Mouse (Mus musculus): ENCODE data around the gene Mucl3.

The Mucl3 gene

DNA sequence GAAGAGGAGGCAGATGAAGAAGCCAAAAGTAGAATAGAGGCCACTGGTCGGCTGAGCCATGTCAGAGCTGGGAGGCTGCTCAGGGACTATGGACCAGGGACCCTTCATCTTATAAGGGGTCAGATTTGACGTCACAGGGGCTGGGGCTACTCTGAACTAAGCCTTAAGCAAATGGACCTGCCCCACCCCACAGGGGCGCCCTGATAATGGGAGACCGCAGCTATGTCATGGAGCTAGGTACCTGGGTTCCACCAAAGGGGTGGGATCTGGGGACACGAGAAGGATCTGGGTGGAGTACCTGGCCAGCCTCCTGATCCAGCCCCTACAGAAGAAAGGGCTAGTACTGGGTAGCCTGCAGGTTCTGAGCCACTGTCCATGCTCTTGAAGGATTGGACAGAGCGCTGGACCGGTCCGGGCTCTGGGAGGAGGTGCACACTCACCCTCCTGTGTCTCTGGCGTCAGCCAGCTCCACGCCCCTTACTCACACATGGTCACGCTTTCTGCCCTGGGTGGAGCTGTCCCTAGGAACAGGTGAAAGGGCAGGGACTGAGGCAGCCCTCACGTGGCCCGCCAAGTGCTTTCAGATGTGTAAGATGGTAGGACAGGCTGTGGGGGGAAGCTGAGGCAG lies at the start of gene Mucl3:
Mucl3 (minus strand) TSS at position 87 of the 628 bp plus-strand sequence.
- no peak for DNase-seq

DNA sequence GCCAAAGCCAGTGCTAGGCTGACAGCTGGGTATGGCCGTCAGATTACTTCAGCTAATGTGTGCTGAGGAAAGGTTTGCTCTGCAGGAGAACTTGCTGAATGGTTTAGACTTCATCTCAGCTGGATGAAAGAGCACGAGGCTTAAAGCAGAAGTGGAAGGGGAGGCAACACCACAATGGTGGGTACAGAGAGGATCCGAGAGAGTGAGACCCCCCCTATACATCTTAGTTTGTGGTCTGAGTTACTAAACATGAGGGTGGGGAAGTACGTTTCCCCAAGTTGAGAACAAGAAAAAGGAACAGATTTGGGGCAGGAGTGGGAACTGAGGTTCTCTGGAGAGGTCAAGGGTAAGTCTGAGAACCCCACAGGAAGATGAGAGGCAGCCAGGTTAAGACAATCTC lies 48.9 kb upstream of the Mucl3 start:
- no peak for DNase-seq

DNA sequence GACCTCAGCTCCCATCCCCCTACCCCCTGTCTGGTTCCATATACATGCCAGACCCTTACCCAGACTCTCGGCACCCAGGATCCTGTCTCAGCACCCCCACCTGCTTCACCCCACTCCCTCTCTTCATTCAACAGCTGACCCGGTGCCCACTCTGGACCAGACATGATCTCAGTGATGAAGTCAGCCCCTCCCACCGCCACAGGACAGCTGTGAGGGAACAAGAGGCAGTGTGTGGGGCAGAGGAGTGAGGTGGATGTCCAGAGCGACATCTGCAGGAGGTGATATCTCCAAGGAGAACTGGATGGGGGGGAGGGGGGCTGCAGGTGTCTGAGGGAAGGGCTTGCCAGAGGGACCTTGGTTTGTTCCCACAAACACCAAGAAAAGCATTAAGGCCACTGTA lies 48.3 kb upstream of the Mucl3 start:
- no peak for DNase-seq

DNA sequence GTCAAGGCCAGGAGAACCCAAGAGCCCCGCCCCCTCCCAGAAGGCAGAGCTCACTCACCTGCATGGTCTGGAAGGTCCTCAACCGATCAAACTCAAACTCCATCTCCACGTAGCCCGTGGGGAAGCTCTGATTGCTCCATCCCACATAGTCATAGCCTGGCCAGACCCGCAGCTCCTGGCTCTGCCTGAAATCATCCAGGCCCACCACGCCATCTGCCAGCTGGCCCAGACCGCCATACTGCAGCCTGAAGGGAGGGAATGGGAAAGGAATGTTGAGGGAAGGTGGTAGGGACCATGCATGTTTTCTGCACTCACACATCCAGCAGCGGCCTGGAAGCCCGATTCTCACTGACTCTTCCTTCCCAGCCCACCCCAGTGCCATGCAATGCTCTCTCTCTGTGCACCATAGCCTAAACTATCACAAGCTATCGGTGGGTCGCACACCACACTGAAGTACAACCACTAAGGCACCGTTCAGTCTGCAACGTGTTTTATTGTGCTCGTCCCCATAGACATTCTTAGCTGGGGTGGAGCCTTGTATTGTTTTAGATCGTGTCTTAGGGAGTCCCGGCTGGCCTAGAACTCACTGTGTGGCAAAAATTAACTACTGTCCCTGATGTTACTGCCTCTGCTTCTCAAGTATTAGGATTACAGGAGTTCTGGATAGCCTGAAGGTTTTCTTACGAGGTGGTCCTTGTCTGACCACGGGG lies 46.6 kb upstream of the Mucl3 start:
- no peak for DNase-seq

DNA sequence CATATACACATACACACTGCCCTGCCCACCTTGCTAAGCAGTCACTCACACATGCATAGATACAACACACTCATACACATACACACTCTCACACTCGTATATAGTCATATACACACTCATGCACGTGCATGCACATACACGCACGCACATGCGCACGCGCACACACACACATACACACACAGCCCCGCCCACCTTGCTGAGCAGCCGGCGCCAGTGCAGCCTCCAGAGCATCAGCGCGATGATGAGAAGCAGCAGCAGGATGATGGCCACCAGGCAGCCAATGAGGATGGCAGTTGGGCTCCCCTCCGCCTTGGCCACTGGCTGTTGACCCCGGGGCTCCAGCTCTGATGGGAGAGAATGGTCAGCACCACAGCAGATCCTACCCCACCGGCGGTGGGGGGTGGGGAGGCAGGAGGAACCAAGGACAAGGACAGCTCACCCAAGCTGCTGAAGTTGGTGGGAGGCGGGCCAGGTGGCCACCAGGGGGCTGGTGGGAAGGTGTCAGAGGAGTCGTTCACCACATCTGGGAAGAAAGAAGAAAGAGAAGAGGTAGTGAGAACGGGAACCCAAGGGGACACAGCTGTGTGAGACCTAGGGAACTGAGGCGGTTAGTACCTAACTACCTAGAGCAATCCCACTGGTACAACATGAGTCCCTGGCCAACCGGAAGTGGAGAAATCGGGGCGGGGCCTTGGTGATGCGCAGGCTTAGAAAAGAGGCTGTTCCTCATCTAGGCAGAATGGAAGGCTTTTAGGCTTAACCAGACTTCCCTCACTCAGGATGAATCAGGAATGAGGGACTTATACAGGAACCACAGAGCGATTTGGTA lies 45.1 kb upstream of the Mucl3 start:
- no peak for DNase-seq

DNA sequence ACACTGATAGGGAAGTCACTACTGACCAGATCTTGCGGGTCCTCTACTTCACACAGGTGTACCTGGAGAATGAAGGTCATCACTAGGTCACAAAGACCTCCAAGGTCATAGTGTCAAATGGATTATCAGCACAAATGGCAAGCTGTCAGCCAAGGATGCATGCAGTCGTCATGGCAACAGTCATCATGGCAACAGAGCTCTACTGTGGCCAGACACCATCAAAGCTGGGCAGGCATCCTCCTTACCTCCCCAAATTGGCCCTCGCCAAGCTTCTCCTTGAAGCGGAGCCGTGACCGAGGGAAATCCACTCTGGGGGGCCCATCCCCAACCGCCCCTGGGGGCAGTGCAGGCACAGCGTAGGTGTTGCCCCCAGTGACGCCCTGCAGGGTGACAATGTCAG lies 41.6 kb upstream of the Mucl3 start:
- DNase-seq = no peak

DNA sequence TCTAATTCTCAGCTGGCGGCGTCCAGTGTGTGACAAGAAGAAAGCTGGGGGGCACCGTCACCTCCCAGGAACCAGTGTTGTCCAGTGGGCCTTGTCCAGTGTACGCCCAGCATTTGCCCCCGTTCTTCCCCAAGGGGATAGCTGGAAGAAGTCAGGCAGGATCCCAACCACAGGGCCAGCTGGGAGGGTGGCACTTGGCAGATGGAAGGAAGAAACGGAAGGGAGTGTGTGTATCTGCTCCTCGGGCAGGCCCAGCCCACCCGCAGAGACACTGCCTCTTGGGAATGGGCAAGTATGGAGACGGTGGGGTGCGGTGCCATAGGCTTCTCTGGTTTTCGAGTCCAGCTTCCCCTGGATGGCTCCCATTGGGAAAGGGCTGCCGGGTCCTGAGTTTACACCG lies 38.5 kb upstream of the Mucl3 start:
- peak; percentile 87 for DNase-seq

DNA sequence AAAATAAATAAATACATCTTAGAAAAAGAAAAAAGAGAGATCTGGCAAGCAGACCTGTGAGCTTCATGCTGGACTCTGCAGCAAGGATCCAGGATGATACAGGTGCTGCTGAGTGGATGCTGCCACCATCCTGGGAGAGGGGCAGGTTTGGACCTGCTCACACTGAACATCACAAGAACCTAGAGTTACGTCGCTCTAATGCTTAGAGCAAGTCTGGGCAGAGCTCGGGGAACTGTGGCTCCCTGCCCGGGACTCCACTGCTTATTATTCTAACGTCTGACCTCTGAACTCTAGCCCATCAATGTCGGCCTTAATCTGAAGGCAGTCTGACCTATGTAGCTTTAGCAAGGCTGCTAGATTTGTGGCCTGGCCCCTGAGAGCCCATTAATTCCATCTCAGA lies 37.1 kb upstream of the Mucl3 start:
- peak; percentile 86 for DNase-seq

DNA sequence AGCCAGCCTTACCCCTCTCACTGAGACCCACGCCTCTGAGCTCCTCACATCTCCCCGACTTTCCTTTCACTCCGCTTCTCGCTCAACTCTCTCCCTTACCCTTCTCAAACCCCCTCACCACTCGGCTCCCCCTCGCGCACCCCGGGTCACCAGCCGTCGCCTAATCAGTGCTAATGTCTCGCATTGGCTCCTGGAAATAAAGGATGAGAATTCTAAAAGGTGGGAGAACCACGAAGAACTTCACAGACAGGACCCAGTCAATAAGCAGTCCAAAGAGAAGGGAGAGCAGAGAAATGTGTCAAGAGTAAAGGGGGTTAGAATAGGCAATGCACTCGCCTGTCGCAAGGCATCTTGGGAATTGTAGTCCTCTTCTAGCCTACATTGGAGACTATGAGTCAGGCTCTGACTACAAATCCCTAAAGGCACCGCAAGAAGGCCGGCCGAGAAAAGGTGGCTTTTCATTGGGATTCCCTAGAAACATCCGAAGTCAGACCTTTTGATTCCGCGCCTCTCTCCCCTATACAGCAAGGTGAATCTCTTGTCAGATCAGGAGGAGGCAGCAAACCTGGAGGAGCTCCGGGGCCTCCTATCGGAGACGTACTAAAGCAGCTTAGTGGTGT lies 30.0 kb upstream of the Mucl3 start, which contains the start of gene Gtf2h4:
Gtf2h4 (minus strand) TSS at position 324 of the 620 bp plus-strand sequence.
- peak; percentile 99 for DNase-seq

DNA sequence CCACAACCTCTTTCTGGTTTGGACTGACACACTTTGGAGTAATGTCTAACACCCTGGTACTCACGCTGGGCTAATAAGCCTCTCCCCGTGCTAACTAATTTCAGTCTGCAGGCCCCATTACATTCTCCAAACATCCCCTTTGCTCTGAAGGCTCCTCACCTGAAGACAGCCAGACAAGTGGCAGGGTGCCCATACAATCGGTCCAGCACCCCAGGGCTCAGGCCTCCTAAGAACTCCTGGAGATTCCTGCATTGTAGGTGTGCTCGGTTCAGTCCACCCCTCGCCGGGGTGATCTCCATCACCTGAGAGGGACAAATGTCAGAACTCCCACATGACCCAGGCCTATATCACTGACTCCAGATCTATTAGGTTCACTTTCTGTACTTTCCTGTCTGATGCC lies 29.0 kb upstream of the Mucl3 start:
- DNase-seq = no peak

DNA sequence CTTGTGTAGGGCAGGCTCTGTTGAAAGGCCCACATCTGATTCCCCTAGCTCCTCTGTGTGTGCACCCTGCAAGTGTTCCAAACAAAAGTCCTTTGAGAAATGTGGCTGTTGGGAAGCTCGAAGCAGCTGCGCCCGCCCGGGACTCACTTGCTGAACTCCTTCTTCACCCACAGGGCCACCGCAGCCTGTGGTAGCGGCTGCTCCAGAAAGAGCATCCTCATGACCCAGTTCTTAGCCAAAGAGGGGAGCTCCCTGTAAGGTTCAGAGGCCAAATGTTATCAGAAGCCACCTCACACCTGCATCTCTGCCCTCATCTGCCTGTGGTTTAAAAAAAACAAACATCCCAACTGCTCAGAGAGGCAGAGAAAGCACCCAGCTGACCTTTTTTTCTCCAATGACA lies 28.4 kb upstream of the Mucl3 start:
- DNase-seq = no peak

DNA sequence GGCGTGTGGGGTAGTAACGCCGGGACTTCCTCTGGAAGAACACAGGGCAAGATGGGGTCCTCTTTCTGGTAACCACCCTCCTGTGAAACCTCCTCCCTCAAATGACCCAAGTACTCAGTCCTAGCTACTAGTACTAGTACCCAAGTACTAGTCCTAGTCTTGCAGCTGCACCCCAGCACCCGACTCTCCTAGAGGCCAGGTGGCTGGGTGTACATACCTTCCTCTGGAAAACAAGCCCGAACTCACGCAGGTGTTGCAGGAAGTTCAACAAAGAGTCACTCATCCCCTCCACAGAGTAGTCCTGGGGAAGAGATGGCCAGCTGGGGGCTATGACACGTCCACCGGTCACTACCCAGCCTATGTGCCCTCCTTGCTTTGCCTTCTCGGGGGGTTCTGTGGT lies 26.2 kb upstream of the Mucl3 start:
- no peak for DNase-seq

DNA sequence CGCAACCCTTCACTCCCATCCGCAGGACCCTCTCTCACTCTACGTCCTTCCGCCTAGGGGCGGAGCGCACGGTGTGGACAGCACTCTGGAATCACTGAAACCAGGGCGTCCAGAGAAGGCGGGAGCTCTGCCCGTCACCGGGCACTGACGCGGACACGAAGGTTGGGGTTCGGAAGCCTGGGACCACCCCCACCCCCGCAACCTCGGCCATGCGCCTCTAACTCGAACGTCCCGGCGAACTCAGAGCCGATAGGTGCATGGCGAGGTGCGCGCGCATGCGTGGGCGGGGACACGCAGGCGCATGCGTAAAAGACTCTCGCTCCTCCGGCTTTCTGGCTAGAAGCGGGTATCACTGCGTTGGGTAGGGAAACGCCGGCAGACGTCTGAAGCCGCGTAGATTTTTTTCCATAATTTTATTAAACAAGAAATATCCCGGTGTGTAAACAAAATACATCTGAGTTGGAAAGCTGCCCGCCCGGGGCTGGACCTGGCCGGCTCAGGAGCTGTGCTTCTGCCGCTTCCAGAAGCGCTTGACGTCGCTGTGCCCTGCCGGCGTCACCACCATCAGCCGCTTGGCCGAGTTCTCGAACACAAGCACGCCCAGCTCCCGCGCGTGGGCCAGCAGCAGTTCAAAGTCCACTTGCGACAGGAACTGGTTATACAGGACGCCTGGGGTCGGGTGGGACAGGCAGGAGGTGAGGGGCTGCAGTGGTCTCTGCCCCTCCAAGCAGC lies 24.0 kb upstream of the Mucl3 start, which contains the start of gene Vars2:
Vars2 (minus strand) TSS at position 259 of the 732 bp plus-strand sequence.
- DNase-seq = peak; percentile 100

DNA sequence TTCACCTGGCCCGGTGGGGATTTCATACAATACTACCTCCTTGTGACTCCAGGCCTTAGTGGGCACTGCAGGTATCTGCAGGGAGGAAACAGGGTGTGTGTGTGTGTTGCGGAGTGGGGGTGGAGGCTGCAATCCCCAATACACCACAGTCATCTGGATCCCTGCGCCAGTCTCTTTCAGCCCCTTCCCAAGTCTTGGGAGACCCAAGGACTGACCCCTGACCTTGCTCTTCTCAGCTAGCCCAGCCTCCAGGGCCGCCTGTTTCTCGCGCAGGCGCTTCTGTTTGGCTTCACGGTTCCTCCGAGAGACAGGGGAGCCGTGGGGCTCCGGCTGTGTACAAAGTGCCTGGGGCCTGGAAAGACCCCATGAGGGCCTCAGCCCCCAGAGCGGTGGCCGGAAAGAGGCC lies 23.4 kb upstream of the Mucl3 start:
- no peak for DNase-seq

DNA sequence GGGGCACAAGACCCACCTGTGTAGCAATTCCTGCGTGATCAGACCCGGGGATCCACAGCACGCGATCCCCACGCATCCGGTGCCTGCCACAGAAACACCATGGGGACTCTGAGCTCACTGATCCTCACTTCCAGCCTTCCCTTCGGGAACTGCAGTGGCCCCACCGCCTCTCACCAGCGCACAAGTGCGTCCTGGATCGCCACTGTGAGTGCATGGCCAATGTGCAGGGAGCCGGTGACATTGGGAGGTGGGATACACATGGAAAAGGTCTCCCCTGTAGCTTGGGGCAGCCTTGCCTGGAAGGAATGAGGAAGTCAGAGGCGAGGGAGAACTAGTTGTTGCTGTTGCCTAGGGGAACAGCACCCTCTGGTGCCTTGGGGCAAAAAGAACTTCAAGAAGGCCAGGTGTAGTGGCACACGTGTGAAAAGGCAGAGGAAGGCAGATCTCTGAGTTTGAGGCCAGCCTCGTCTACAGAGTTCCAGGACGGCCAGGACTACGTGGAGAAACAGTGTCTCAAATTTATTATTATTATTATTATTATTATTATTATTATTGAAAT lies 22.5 kb upstream of the Mucl3 start:
- no peak for DNase-seq

DNA sequence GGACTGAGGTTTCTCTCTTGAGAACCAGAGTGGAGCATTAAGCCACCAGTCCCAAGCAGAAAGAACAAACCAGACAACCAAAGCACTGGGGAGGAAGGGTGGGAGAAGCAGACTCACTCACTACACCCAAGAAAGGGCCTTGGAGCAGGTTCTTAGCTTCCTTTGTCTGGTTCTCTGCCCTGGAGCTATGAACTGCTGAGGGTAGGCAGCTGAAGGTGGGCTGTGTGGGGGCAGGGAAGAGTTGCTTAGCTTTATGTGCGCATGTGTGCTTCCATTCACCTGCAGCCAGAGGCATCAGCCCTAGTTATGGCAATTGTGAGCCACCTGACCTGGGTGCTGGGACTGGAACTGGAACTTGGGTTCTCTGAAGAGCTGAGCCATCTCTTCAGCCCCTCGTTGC lies 9.6 kb upstream of the Mucl3 start:
- no peak for DNase-seq

DNA sequence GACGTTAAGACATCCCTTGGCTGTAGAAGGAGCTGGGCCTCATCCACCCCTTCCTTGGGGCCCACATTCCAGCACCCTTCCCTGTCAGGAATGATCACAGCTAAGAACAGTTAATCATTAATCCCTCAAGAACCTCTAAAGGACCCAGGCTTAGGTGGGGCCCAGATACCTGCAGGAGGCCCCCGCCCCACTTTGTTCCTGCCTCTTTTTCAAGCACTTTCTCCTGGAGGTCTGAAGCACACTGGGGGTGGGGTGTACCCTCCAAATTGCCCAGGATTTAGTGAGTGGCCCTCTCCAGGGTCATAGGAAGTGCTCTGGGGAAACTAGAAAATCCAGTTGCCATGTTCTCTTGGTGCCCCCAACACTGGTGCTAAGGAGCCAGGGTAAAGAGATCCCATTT lies 5.9 kb upstream of the Mucl3 start:
- no peak for DNase-seq

DNA sequence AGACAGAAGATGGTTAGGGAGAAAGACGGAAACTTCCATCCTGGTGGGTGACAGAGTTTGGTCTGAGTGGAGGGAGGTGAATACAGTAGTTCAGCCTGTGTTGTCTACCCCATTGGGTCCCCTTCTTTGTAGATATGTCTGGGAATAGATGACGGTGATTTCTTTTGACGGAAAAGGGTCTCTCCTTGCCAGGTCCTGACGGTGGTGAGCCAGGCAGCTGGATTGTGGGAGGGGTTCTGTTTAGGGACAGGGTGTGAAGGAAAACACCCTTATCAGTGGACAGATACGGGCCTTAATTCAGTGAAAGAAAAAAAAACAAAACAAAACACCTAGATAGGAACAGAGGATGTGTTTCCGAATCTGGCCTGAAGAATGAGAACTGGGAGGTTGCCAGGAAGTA lies 4.1 kb downstream of the Mucl3 start:
- peak; percentile 90 for DNase-seq

DNA sequence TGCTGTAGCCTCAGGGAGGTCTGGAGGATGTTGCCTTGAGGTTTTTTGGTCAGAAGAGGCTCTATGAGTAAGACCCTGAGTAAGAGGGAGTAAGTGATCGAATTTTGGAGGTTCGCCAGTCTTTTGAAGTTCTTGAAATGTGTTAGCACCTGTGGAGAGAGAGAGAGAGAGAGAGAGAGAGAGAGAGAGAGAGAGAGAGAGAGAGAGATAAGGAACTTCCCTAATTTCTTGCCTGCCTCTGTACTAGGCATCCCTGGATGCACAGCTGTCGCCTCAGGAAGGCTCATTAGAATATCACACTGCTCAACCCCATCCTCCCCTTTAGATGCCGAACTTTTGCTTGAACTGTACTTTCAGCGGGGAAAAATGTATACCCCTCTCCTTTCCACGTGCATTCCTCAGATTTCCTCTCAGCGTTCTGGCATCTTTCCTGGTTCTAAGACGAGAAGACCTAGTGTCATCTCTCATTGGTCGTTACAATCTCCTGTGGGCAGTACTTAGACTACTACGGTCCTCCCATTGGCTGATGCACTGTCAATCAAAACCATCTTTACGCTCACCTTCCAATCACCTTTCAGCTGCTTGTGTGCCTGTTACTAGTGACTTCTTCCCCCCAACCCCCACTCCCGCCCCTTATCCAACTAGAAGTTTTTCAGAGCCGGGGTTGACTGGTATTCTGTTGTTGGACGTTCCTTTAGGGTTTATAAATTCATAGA lies 4.9 kb downstream of the Mucl3 start:
- peak; percentile 98 for DNase-seq

DNA sequence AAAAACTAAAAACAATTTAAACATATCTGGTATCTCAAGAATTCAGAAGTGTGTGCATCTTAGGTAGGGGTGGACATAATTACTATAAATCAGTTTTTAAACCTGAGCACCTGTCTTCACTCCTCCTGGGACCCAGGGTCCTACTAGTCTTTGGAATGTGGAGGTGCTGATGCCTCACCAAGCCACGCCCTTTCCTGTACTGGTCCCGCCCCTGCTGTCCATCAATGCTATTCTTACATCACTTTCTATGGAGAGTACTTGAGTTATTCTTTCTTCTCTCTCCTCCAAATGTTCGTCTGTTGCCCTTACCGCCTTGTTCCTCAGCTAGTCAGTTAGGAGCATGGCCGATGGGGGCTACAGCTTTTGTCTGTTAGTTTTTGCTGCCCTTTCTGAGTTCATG lies 7.1 kb downstream of the Mucl3 start:
- DNase-seq = no peak

DNA sequence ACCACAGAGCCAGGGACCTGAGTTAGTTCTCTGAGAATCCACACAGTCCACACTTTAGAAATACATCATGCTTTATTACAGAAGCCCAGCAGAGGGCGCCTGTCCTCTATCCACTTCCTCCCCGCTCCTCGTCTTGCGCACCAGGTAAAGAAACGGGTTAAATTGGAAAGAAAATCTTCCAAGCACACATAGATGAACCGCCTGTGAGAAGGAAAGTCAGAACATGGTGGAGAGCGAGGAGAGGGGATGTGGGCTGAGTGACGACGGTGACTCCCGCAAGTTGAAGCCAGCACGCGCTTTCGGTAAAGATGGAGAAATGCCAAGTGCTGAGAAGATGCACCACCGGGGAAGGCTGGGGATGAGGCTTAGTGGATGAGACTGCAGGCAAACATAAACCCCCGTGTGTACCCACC lies 7.8 kb downstream of the Mucl3 start:
- DNase-seq = peak; percentile 94

DNA sequence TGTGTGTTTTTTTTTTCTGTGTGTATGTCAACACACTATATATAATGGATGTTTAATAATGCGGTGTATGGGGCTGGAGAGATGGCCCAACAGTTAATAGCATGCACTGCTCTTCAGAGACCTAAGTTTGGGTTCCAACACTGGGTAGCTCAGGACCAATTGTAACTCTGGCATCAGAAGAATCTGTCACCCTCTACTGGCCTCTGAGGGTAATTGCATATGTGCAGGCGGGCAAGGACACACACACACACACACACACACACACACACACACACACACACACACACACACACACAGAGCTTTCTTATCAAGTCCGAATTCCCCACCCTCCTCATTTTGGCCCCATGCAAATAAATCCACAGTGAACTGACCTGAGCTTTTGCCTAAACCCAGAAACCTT lies 8.3 kb downstream of the Mucl3 start:
- DNase-seq = peak; percentile 71
